Mouse (Mus musculus) testis, postnatal 10 days (tissue): Measurements from ENCODE around the gene Gm13539.
"Not testable (repeated sequence)": the region's sequence is repeated elsewhere in the genome, so short reads cannot be mapped to it uniquely, and the experiment has no call there.

Experiments used
- DNase-seq: peaks from one replicate; pipeline ENCODE4 v3.0.0; 2021; ENCODE audit warnings: low spot score

Gene Gm13539

GRCm38 (mm10) chr2:25781957-25782356 lies at the start of gene Gm13539:
TSS of gene Gm13539 (plus strand) at chr2:25782257.
- no peak for DNase-seq

DNA sequence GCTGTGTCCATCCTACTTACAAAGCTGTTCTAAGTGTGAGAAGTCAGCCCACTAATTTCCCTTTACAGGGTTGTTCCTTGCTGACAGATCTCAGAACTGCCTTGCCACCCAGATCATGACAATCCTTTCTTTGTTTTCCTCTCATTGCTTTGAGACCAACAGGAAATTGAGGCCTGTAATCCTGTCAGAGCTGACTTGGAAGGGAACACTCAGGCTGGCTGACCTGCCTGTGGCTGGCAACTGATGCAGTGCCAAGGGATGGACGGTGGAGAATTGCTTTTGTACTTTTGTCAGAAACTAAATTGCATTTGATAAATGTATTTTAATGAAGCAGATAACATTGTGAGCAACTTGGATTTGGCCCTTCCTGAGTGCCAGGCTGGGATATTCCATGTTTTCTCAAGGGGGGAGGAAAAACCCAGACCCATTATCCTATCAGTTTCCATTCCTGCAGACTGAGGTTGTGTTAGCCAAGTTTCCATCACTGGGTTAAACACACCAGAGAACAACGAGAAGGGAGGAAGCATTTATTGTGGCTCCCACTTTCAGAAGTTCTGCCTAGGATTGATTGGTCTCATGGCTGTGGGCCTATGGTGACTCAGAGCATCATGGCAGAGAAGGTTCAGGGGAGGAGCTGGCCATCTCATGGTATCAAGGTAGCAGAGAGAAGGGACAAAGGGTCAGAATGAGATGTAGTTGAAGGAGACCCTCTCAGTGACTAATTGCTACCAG lies 48.7 kb upstream of the Gm13539 start:
- no peak for DNase-seq

GRCm38 (mm10) chr2:25736709-25737108 lies 45.3 kb upstream of the Gm13539 start, which contains the start of gene Obp2b:
TSS of gene Obp2b (plus strand) at chr2:25737009.
- not testable (repeated sequence) for DNase-seq

- no peak for DNase-seq
Measured at GRCm38 (mm10) chr2:25741671-25742070, 40.4 kb upstream of the Gm13539 start.

DNA sequence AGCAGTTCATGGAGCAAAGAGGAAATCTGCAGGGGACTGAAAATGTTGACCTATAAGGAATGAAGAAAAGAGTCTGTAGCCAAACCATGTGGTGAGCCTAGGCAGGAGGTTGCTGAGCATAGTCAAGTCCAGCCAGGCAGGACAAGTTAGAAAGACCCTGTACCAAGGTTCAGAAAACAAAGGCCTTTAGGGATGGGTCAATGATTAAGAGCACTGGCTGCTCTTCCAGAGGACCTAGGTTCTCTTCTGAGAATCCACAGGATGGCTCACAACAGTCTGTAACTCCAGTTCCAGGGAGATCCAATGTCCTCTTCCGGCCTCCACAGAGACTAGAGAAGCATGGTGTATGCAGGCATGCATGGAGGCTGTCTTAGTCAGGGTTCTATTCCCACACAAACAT lies 27.9 kb upstream of the Gm13539 start:
- DNase-seq, result peak; percentile 14

DNA sequence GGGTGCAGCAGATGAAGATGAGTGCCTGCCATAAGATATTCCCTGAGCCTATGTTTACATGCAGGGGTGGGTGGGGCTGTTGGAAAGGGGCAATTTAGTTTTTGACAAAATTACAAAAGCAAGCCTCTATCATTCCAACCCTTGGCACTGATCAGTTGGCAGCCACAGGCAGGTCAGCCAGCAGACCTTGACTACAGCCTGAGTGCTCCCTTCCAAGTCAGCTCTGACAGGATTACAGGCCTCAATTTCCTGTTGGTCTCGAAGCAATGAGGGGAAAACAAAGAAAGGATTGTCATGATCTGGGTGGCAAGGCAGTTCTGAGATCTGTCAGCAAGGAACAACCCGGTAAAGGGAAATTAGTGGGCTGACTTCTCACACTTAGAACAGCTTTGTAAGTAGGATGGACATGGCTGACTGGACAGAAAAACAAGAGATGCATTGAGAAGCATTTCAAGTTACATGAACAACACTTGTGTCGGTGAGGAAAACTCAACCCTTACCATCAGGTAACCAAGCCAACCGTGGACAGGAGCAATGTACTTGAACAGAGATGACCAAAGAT lies 23.9 kb upstream of the Gm13539 start:
- DNase-seq, result peak; percentile 16

- DNase-seq, result peak; percentile 27
Measured at GRCm38 (mm10) chr2:25765269-25765668, 16.8 kb upstream of the Gm13539 start, which contains the start of gene Lcn3. TSS of gene Lcn3 (plus strand) at chr2:25765569.

GRCm38 (mm10) chr2:25767764-25768163 lies 14.3 kb upstream of the Gm13539 start:
- no peak for DNase-seq

- DNase-seq, result no peak
Measured at GRCm38 (mm10) chr2:25773507-25773906, 8.6 kb upstream of the Gm13539 start.

DNA sequence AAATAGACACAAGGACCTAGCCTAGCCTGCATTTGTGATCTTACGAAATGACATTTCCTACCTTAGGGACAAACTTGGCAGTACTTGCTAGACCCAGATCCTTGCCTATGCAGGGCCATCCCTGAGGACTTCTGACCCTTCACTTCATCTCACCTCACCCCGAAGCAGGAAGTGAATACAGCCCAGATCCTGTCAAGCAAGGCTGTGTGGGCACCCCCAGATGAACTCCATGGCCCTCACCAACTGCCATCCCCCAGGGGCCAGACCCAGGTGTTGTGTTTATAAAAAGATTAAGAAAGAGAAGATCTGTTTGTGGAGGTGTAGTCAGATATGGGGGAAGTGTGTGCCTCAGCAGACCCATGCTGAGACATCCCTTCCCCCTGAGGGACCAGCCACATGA lies 7.4 kb upstream of the Gm13539 start:
- DNase-seq, result no peak

DNA sequence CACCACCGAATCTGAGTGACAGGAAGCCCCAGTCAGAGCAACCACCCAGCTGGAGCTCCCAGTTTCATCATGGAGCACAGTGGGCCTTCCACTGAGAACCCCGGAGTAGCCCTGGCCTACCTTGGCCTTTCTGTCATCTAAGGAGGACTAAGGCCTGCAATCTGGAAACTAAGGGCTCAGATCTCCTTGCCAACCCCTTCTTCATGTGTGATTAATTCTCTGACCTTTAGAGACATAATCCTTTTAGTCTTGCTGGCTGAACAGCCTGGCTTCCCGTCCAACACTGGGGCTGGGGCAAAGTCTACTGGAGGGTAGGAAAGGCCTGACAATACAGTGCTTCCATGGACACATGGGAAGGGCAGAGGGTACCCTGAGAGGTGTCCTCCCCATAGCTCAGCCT lies 6.1 kb upstream of the Gm13539 start:
- DNase-seq, result no peak

- no peak for DNase-seq
Measured at GRCm38 (mm10) chr2:25776717-25777116, 5.3 kb upstream of the Gm13539 start, which contains the start of gene Lcn11. TSS of gene Lcn11 (plus strand) at chr2:25777017.

GRCm38 (mm10) chr2:25779076-25779475 lies 3.0 kb upstream of the Gm13539 start:
- no peak for DNase-seq

DNA sequence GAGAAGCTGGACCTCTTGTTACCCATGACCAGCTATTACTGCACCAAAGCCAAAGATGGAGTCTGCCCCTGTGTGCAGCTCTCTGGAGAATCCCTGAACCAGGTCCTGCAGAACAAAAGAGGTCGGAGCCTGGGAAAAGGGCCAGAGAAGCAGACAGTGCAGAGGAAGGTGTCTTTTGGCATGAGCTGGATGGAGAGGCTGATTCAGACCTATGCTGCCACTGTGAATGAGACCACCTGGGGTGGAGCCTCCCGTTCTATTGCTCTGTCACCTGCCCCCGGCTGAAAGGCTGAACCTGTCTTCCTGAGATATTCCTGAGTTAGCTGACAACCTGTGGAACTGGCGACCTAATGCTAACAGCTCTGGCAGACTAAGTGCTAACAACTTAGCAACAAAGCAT lies 1.1 kb upstream of the Gm13539 start:
- DNase-seq, result no peak

DNA sequence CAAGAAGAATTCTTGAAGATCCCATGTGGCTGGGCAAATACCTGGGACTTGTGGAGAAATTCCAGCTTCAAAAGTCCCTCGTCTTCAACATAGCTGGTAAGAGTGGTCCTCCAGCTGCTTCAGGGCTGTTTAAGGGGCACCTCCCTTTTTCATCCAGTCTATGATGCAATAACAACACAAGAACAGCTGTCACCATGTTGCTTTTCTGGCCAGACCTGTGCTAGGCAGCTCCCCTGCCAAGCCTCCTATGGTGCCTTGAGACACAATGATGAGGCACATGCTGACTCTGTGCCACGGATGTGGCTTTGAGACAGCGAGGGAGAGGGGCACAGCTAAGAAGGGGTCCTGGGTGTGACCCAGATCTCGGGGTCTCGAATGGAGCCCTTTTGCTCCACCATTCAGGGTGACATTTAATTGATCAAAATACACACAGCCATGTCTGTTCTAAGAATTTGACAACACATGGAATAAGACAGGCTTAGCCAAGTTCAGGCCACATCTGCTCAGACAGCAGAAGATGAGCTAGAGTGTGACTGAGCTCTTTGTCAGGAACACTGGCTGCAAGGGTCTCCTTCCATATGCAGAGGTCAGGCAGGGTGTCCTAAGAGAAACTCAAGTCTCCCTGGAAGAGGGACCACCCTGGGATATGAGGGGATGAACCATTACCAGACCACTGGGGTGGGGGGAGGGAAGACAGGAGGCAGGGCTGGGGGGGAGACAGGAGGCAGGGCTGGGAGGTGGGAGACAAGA lies 3.7 kb downstream of the Gm13539 start:
- peak; percentile 22 for DNase-seq

DNA sequence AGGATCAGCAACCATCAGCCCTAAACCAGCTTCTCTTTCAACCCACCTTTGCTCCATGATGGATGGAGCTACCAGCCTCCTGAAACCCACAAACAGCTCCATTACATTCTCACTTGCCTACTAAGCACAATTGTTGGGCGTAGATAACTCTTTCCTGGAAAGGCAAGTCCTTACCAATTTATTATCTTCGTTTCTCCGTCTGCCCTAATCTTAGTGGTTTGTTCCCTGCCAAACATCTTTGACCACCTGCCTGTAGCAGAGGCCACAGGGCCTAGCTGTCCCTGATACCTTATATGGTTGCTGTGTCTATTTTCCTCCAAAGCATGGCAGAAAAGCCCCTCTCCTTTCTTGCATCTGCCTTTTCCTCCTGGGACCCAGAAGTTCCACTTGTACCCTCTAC lies 7.0 kb downstream of the Gm13539 start:
- DNase-seq, result peak; percentile 11

GRCm38 (mm10) chr2:25797635-25798034 lies 15.6 kb downstream of the Gm13539 start:
- DNase-seq, result peak; percentile 45

- DNase-seq, result peak; percentile 35
Measured at GRCm38 (mm10) chr2:25798065-25798464, 16.0 kb downstream of the Gm13539 start.

DNA sequence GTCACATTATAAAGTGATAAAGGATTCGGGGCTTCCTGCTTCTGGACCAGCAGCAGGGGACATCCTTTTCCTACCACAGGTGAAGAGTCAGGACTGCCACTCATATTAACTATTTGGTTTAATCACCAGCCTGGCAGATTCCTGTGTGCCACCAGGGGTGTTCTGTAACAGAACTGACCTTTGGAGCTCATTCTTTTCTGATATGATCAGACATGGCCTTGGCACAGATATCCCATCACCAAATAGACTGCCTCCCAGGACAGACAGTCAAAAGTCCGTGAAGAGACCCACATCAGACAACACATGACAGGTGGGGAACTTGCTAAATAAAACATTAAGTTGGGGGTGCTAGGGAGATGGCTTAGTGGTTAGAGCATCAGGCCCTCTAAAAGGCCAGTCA lies 29.7 kb downstream of the Gm13539 start:
- peak; percentile 17 for DNase-seq

- DNase-seq, result peak; percentile 34
Measured at GRCm38 (mm10) chr2:25813364-25813763, 31.3 kb downstream of the Gm13539 start.

DNA sequence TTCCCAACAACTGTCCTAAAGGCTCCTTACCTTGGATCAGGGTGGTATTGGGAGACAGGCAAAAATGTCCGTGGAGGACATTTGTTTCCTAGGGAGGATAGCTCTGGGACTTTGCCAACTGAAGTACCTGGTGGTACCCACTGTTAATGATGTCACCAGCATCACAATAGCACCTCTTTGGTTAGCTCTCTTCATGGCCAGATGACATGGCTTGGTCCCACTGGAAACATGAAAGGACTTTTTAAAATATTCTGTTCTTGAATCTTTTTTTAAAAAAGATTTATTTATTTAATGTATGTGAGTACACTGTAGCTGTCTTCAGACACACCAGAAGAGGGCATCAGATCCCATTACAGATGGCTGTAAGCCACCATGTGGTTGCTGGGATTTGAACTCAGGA lies 33.7 kb downstream of the Gm13539 start, which contains the start of gene Glt6d1:
Glt6d1 (minus strand) TSS at position 101 of the 400 bp plus-strand sequence.
- DNase-seq, result not testable (repeated sequence)

GRCm38 (mm10) chr2:25822806-25823205 lies 40.7 kb downstream of the Gm13539 start, which contains the start of gene Lcn9:
TSS of gene Lcn9 (plus strand) at chr2:25823153.
- DNase-seq, result peak; percentile 50

DNA sequence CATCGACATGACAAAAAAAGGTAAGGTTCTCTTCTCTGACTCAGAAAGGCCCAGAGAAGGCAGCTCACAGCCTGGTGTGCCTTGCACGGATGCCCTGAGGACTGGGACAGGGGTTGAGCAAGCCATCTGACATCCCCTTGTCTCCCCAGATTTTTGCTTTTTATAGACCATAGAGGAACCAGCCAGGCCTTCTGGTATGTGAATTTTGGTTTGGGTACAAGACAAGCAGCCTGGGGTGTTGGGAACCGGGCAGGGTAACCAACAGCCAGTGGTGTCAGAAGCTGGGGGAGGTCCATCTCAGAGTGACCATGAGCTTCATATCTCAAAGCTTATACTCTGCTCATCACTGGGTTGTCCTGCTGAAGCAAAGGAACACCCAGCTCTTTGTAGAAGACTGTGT lies 42.7 kb downstream of the Gm13539 start:
- peak; percentile 29 for DNase-seq
